Mouse (Mus musculus): ENCODE measurements around the gene Rbm11. TPM values are rescaled to one million over a fixed set of nuclear protein-coding genes. Genes with fewer than 3 reads are reported as not detected.

Gene Rbm11
- polyA plus RNA-seq, 2 experiments, result 0.45 to 0.47 TPM

- Histone ChIP-seq H3K9me3 (ENCODE audit: control insufficient read depth, low read length) (no peaks in the 10 kb centered on the region), H3K4me2 (replicated peaks; ENCODE audit: low read depth, low read length, severe bottlenecking) (no peak overlapping the region), H3K4me1 (ENCODE audit: control insufficient read depth, insufficient read depth, low read length) (no peaks in the 10 kb centered on the region), H3K9ac (ENCODE audit: low read depth, low read length, severe bottlenecking) (no peak overlapping the region), H3K36me3 (ENCODE audit: control insufficient read depth, insufficient read depth, low read length) (no peaks in the 10 kb centered on the region), H3K27me3 (ENCODE audit: control insufficient read depth, insufficient read depth, low read length) (no peaks in the 10 kb centered on the region), H3K4me3 (replicated peaks; ENCODE audit: low read length) (no peak overlapping the region), H3K27ac (replicated peaks; ENCODE audit: low read depth, low read length) (no peak overlapping the region)
- no peak for DNase-seq (ENCODE audit: low spot score)
- TF ChIP-seq POLR2A (IDR thresholded peaks at IDR 0.05; ENCODE audit: borderline replicate concordance, extremely low read depth, insufficient read depth, insufficient read length), result no peak
- ATAC-seq (ENCODE audit: low FRiP score, low read depth), result no peak
- 82% methylated on average over 2 of the region's 2 CpGs for WGBS
Measured at GRCm38 (mm10) chr16:75627862-75628261, 35.2 kb downstream of the Rbm11 start.

Other genes with a start within 250 kb of the Rbm11 start
- gene Lipi, start 6.8 kb upstream of the Rbm11 start, polyA plus RNA-seq (2012; rRNA removed), result 0.38 and 0.40 TPM in 2 replicates
- gene Lipi, start 6.8 kb upstream of the Rbm11 start, polyA plus RNA-seq (2014; fragmentation: Nextera tagmentation; extraction: Ambion mirVana), result 0.53 and 1.3 TPM in 2 replicates
- 16.9 and 17.6 TPM in 2 replicates for gene Hspa13, start 174.3 kb downstream of the Rbm11 start, polyA plus RNA-seq (2012; rRNA removed)
- gene Hspa13, start 174.3 kb downstream of the Rbm11 start, polyA plus RNA-seq (2014; fragmentation: Nextera tagmentation; extraction: Ambion mirVana), result 38.6 and 41.2 TPM in 2 replicates

All from limb, embryonic 14.5 days (tissue).